In genomic region chr3:157232723-157233122, GRCm38 (mm10) we compare ENCODE assay signal across 8 mouse cellular contexts.
DNase-seq lines count a peak whose midpoint lies in the region; TF ChIP-seq lines count a peak whose summit lies in the region.

No protein-coding gene starts in this region.

- H3K36me3 ChIP-seq in E14TG2a.4 (ENCODE audit: insufficient read depth, low read length): no peaks in the 10 kb centered on the region

- TF ChIP-seq CTCF in gastrocnemius, adult 2 months (IDR thresholded peaks at IDR 0.05): peak; percentile 59
- TF ChIP-seq CTCF in E14TG2a.4 (conservative IDR thresholded peaks at IDR 0.05; ENCODE audit: low read length): peak; percentile 46

- DNase-seq in gastrocnemius, adult 2 months: no peak
- no peak for DNase-seq in gastrocnemius, postnatal 14 days
- DNase-seq in cerebellum, postnatal 14 days: peak; percentile 52 to 65
- peak; percentile 9 to 38 for DNase-seq in heart, postnatal 14 days
- DNase-seq in layer of hippocampus, postnatal 36 days: peak; percentile 21 to 42
- DNase-seq in retina, adult 2 months (ENCODE audit: low read depth, low spot score): peak; percentile 15
- no peak for DNase-seq in gastrocnemius, adult 18-20 months (ENCODE audit: low spot score)

- H3K4me1 ChIP-seq in E14TG2a.4 (replicated peaks; ENCODE audit: low read depth, low read length): no peaks in the 10 kb centered on the region

- no peaks in the 10 kb centered on the region for H3K9me3 ChIP-seq in E14TG2a.4 (ENCODE audit: low read length)

- H3K27me3 ChIP-seq in E14TG2a.4 (ENCODE audit: insufficient read depth, low read length): no peaks in the 10 kb centered on the region

- no peak overlapping the region for H3K27ac ChIP-seq in gastrocnemius, adult 2 months

- intact Hi-C loops in gastrocnemius, adult 2 months (cut with DNase I): no loop called here
- intact Hi-C loops in gastrocnemius, postnatal 14 days (cut with DNase I; ENCODE audit: low total_unique reads): no loop called here
- intact Hi-C loops in heart, postnatal 14 days (cut with DNase I): loop anchor here (2.0 kb wide), 2 partner anchors 218 to 288 kb away; no protein-coding TSS in a partner anchor

- H3K4me3 ChIP-seq in gastrocnemius, adult 2 months: peak overlapping the region; percentile 46
- H3K4me3 ChIP-seq in E14TG2a.4 (replicated peaks; ENCODE audit: low read length): no peak overlapping the region

Comparison
In these comparisons a context has a peak if more than half of its experiments do, and no peak if none do; other contexts are left out.
1. DNase-seq: peak in cerebellum, postnatal 14 days (2 of 2), heart, postnatal 14 days (2 of 2), layer of hippocampus, postnatal 36 days (2 of 2) and retina, adult 2 months (single experiment); none in gastrocnemius, adult 2 months (single experiment), gastrocnemius, postnatal 14 days (single experiment) and gastrocnemius, adult 18-20 months (single experiment).